Mouse (Mus musculus) intestine, postnatal 0 days (tissue): ENCODE results near the gene Lnpep. TPM values are rescaled to one million over a fixed set of nuclear protein-coding genes. Genes with fewer than 3 reads are reported as not detected.
A peak's percentile ranks its signal among the peaks of the same experiment; 100 is the strongest.

Experiments used
- ATAC-seq: fragments of 200-750 bp; cut with Nextera tagmentation; 2 replicates; pipeline ENCODE4 v1.8.0; 2017; ENCODE audit warnings: mild to moderate bottlenecking, moderate TSS enrichment, moderate library complexity
- H3K27ac ChIP-seq: fragments of 300-500 bp; sonication (generic); 2 replicates; pipeline ENCODE4 v1.5.1; 2014; ENCODE audit warnings: mild to moderate bottlenecking, low read depth, low read length, moderate library complexity
- H3K27me3 ChIP-seq: fragments of 300-500 bp; sonication (generic); replicated peaks from 2 replicates; pipeline ENCODE4 v1.6.1; 2014; ENCODE audit warnings: low read length, mixed read lengths; ENCODE audit not compliant: control insufficient read depth, insufficient read depth
- H3K36me3 ChIP-seq: fragments of 300-500 bp; sonication (generic); 2 replicates; pipeline ENCODE4 v1.6.1; 2014; ENCODE audit warnings: mild to moderate bottlenecking, moderate library complexity; ENCODE audit not compliant: control insufficient read depth, insufficient read depth
- H3K4me1 ChIP-seq: fragments of 300-500 bp; sonication (generic); replicated peaks from 2 replicates; pipeline ENCODE4 v1.6.1; 2014; ENCODE audit warnings: antibody characterized with exemption, low read length, mixed read lengths; ENCODE audit not compliant: control insufficient read depth, insufficient read depth
- H3K4me2 ChIP-seq: fragments of 300-500 bp; sonication (generic); replicated peaks from 2 replicates; pipeline ENCODE4 v1.6.1; 2014; ENCODE audit warnings: low read depth, mild to moderate bottlenecking, moderate library complexity
- H3K4me3 ChIP-seq: fragments of 300-500 bp; sonication (generic); 2 replicates; pipeline ENCODE4 v1.5.1; 2014; ENCODE audit warnings: low read depth, low read length
- H3K9ac ChIP-seq: fragments of 300-500 bp; sonication (generic); 2 replicates; pipeline ENCODE4 v1.6.1; 2014; ENCODE audit warnings: mild to moderate bottlenecking, low read depth, low read length
- H3K9me3 ChIP-seq: fragments of 300-500 bp; sonication (generic); 2 replicates; pipeline ENCODE4 v1.6.1; 2016; ENCODE audit warnings: mixed run types; ENCODE audit not compliant: control insufficient read depth
- CTCF ChIP-seq: sonication (generic); IDR thresholded peaks from 2 replicates; pipeline ENCODE4 v1.5.1; 2016; ENCODE audit warnings: low read depth, mild to moderate bottlenecking, control low read depth, antibody characterized with exemption, moderate library complexity
- WGBS: fragments of 180-500 bp; shearing (Covaris S2); extraction: QIAGEN DNeasy Blood & Tissue Kit; methylation state at CpG from one replicate; pipeline ENCODE4 v1.1.7; 2014; 5-methylcytosine and 5-hydroxymethylcytosine counted together
- polyA plus RNA-seq: library from polyadenylated mRNA; unstranded; fragments of >200 nt; fragmentation: Nextera tagmentation; extraction: Ambion mirVana; gene quantifications from 2 replicates; pipeline ENCODE4 v1.2.1, GENCODE M21; 2015

The Lnpep gene
- polyA plus RNA-seq, 1 experiment from 2014 or later, result 4.0 TPM

DNA sequence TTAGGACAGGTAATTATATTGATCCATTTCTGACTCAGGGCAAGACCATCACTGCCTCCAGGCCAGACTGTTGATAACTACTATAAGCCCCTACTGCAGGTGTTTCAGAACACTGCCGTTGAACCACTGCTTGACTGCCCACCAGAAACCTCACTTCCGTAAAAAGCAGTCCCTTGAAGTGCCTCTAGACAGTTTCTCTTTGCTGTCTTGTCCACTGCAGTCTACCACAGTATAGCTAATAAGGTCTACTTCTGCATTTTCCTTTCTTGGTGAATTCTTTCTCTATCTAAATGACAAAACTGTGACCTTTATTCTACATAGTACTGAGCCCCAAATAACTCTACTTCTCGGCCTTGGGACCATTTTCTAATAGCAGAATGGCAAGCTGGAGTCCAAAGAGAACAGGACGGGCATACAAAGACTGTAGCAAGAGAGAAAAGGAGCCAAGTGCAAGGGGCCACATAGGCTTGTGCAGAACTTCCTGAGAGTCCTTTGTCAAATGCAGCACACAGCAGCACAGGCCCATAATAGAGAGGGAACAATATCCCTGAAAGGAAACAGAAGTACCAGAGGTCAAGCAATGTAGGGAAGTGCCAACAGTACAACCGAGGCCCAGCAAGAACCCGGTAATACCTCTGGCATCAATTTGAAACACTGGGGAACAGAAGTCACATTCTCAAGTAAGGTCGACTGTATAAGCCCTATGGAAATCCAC, 37.4 kb downstream of the Lnpep start:
- no peaks in the 10 kb centered on the region for H3K36me3 ChIP-seq
- H3K27me3 ChIP-seq, result no peaks in the 10 kb centered on the region
- H3K9ac ChIP-seq, result no peak overlapping the region
- no peak overlapping the region for H3K4me2 ChIP-seq
- no peak for ATAC-seq
- TF ChIP-seq CTCF, result no peak
- no peaks in the 10 kb centered on the region for H3K9me3 ChIP-seq
- H3K4me1 ChIP-seq, result no peaks in the 10 kb centered on the region
- no peak overlapping the region for H3K27ac ChIP-seq
- no peak overlapping the region for H3K4me3 ChIP-seq
- 79% methylated on average over 7 of the region's 7 CpGs for WGBS

DNA sequence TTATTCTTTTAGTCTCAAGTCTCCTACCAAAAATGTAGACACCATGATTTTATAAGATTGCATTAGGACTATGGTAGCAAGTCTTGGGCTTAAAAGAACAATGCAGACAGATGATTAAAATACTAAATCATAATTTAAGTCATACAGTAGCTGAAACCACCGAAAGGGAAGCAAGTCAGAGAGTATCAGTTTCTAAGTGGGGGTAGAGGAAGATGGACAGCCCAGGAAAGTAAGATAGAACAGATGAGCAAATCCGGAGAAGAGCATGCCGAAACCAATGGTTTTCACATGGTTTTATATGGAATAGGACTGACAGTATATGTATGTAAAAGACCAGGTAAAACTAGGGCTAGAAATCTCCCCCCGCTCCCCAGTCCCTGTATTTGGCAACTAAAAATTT, 39.7 kb downstream of the Lnpep start:
- H3K36me3 ChIP-seq, result no peaks in the 10 kb centered on the region
- no peaks in the 10 kb centered on the region for H3K4me1 ChIP-seq
- no peak overlapping the region for H3K27ac ChIP-seq
- ATAC-seq, result no peak
- no peak overlapping the region for H3K9ac ChIP-seq
- no peaks in the 10 kb centered on the region for H3K9me3 ChIP-seq
- no peak overlapping the region for H3K4me3 ChIP-seq
- no peak overlapping the region for H3K4me2 ChIP-seq
- WGBS, result 88% methylated on average over 4 of the region's 4 CpGs
- TF ChIP-seq CTCF, result no peak
- no peaks in the 10 kb centered on the region for H3K27me3 ChIP-seq

DNA sequence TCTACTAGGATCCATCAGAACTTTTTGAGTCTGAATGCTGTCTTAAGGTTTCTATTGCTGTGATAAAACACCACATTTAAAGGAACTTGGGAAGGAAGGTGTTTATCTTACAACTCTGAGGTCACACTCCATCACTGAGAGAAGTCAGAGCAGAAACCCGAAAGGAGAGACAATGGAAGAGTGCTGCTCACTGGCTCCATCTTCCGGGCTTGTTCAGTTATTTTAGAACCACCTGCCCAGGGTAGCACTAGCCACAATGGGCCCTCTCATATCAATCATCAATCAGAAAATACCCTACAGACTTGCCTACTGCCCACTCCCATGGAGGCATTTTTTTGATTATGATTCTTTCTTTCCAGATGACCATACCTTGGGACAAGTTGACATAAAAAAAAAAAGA, 41.0 kb downstream of the Lnpep start:
- Histone ChIP-seq H3K27ac (no peak overlapping the region), H3K36me3 (peaks cover 2% of the 10 kb centered on the region; the same call in 1 of the 2 replicates), H3K27me3 (no peaks in the 10 kb centered on the region), H3K4me2 (no peak overlapping the region), H3K4me1 (no peaks in the 10 kb centered on the region), H3K4me3 (no peak overlapping the region), H3K9ac (no peak overlapping the region), H3K9me3 (no peaks in the 10 kb centered on the region)
- 0 out of 2 replicates have a peak, but pooled peaks have one; percentile 25 for TF ChIP-seq CTCF
- ATAC-seq, result no peak
- WGBS, result 60% methylated on average over 2 of the region's 2 CpGs

DNA sequence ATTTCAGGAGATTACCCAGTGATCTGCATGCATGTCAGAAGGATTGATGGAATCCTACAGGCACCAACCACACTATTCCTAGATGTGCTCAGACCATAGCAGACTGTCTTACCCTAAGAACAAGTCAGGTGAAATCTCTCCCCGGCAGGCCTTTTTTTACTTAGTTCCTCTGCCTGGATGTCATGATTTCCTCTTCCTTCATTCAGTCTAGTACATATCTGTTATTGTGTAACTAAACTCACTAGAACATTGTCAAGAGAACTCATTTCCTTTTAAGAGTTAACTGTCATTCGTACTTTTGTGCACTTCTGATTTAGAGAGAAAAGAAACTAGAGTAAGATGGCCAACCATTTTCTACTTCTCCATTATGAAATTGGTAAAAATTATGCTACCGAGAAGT, 43.6 kb downstream of the Lnpep start:
- Histone ChIP-seq H3K27me3 (no peaks in the 10 kb centered on the region), H3K4me3 (no peak overlapping the region), H3K4me2 (no peak overlapping the region), H3K9me3 (no peaks in the 10 kb centered on the region), H3K36me3 (peaks cover 7% of the 10 kb centered on the region; the same call in 1 of the 2 replicates), H3K9ac (no peak overlapping the region), H3K27ac (no peak overlapping the region), H3K4me1 (no peaks in the 10 kb centered on the region)
- TF ChIP-seq CTCF, result no peak
- ATAC-seq, result no peak
- WGBS, result 77% methylated on average over 3 of the region's 3 CpGs

DNA sequence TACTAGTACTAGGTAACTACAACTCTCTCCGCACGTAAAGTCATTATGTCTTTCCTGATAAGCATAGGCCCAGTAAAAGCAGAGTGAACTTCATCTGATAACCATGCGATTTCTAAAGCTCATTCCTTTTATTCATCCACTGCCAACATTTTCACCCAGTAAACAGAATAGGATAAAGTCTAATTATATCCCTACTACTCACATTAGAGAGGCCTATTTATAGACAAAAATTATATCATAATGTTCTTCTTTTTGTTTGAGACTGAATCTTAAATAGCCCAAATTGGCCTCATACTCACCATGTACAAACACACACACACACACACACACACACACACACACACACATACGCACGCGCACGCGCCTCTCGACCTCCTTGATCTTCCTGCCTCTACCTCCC, 48.5 kb downstream of the Lnpep start:
- no peaks in the 10 kb centered on the region for H3K4me1 ChIP-seq
- H3K27me3 ChIP-seq, result no peaks in the 10 kb centered on the region
- WGBS, result 85% methylated on average over 9 of the region's 9 CpGs
- no peak overlapping the region for H3K27ac ChIP-seq
- H3K4me2 ChIP-seq, result no peak overlapping the region
- no peak overlapping the region for H3K4me3 ChIP-seq
- no peak overlapping the region for H3K9ac ChIP-seq
- no peak for TF ChIP-seq CTCF
- no peaks in the 10 kb centered on the region for H3K9me3 ChIP-seq
- ATAC-seq, result no peak
- H3K36me3 ChIP-seq, result peaks cover 34% of the 10 kb centered on the region

DNA sequence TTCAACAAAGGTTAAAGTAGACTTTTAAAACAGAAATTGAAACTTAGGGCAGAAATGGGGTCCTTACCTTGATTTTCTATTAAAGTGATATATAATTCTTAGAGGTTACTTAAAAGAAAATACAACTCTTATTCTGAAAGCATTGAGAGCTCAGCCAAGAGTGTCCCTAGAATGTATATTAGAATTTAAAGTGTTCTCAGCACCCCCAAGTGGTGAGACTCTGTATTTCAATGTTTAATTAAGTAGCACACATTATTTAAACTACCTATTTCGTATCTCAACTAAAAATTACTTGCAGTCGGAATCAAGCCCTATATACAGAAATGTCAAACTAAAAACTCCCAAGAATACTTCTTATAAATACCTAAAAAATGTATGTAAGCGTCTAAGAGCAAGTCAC, 57.8 kb downstream of the Lnpep start:
- Histone ChIP-seq H3K27me3 (no peaks in the 10 kb centered on the region), H3K36me3 (peaks cover 17% of the 10 kb centered on the region), H3K4me1 (no peaks in the 10 kb centered on the region), H3K9me3 (no peaks in the 10 kb centered on the region), H3K4me2 (no peak overlapping the region), H3K4me3 (no peak overlapping the region), H3K9ac (no peak overlapping the region), H3K27ac (no peak overlapping the region)
- ATAC-seq, result no peak
- peak; percentile 66 for TF ChIP-seq CTCF
- 53% methylated on average over 3 of the region's 3 CpGs for WGBS

DNA sequence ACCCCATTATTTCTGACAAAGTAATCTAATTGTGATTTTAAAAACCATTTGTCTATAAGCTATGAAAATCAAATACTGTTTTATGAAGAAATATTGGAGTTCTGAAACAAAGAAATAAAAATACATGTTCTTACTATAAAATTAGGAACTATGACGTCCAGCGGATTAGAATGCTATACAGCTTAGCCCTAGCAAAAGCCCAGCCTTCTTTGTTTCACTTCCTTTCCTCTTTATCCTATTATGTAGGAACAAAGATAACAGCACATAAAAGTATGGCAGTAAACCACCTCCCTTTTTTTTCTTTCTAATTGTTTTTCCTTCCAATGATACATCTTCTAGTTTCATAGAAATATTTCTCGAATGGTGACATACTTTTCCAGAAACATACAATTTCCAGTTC, 75.9 kb downstream of the Lnpep start:
- H3K4me1 ChIP-seq, result no peaks in the 10 kb centered on the region
- H3K27me3 ChIP-seq, result no peaks in the 10 kb centered on the region
- no peak overlapping the region for H3K9ac ChIP-seq
- no peak overlapping the region for H3K4me3 ChIP-seq
- no peak for TF ChIP-seq CTCF
- no peaks in the 10 kb centered on the region for H3K9me3 ChIP-seq
- H3K36me3 ChIP-seq, result peaks cover 12% of the 10 kb centered on the region; the same call in 1 of the 2 replicates
- 84% methylated on average over 3 of the region's 3 CpGs for WGBS
- ATAC-seq, result no peak
- no peak overlapping the region for H3K4me2 ChIP-seq
- no peak overlapping the region for H3K27ac ChIP-seq
